15 mouse cellular contexts compared by ENCODE assay signal in the genomic region with DNA sequence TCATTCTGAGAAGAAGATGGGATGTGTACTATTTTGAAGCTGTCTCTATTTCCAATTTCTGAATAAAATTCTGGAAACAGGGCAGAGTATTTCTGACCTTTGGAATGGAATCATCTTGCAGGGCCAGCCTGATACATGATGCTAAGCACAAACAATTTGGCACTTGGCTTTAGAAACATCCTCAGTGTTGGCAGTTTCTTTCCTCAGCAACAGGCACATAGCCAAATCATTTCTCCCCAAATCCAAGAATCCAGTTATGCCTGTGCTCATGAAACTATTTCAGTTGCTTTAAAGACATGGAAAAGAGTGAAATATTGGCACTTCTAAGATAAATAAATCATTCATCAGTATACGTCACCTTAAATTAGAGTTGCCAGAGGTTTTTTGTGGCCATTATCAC. TPM values are rescaled to one million over a fixed set of nuclear protein-coding genes. Genes with fewer than 3 reads are reported as not detected.
DNase-seq lines count a peak whose midpoint lies in the region; ATAC-seq lines count a peak whose summit lies in the region.
"Had no signal": no experiment of that assay in that cellular context is flagged by ENCODE, and none has a peak within 500 bp of the region (broad histone marks: within the 10 kb centered on the region; RNA-seq: fewer than 3 reads in every experiment).

No protein-coding gene starts in this region.

- H3K4me2 ChIP-seq in kidney, embryonic 14.5 days (replicated peaks; ENCODE audit: low read depth, low read length): no peak overlapping the region
- H3K4me2 ChIP-seq: hindbrain, embryonic 13.5 days; liver, embryonic 13.5 days; midbrain, embryonic 15.5 days had no signal

- WGBS in kidney, embryonic 14.5 days: 92% methylated on average over 1 of the region's 1 CpGs

- H3K9ac ChIP-seq in kidney, embryonic 14.5 days (ENCODE audit: low read depth, low read length): no peak overlapping the region
- H3K9ac ChIP-seq: hindbrain, embryonic 13.5 days; liver, embryonic 13.5 days; midbrain, embryonic 15.5 days had no signal

- no peaks in the 10 kb centered on the region for H3K36me3 ChIP-seq in kidney, embryonic 14.5 days (ENCODE audit: control insufficient read depth, insufficient read depth, low read length)
- H3K36me3 ChIP-seq: hindbrain, embryonic 13.5 days; midbrain, embryonic 15.5 days had no signal

- no peak overlapping the region for H3K4me3 ChIP-seq in kidney, embryonic 14.5 days (ENCODE audit: low read length)
- H3K4me3 ChIP-seq: heart, adult 2 months; hindbrain, embryonic 13.5 days; liver, embryonic 13.5 days; midbrain, embryonic 15.5 days had no signal

- ATAC-seq in kidney, embryonic 14.5 days (ENCODE audit: low FRiP score, low TSS enrichment): no peak
- ATAC-seq: CD4-positive, CD25-positive, alpha-beta regulatory T cell, adult 4 months; intestine, postnatal 0 days; midbrain, embryonic 15.5 days had no signal

- no peak overlapping the region for H3K27ac ChIP-seq in kidney, embryonic 14.5 days (ENCODE audit: low read depth, low read length)
- H3K27ac ChIP-seq: heart, adult 2 months; hindbrain, embryonic 13.5 days; liver, embryonic 13.5 days; midbrain, embryonic 15.5 days had no signal

- H3K27me3 ChIP-seq in kidney, embryonic 14.5 days (ENCODE audit: control insufficient read depth, insufficient read depth, low read length): no peaks in the 10 kb centered on the region
- H3K27me3 ChIP-seq: hindbrain, embryonic 13.5 days; liver, embryonic 13.5 days; midbrain, embryonic 15.5 days had no signal

- peak; percentile 25 for DNase-seq in layer of hippocampus, adult 11-12 months (ENCODE audit: low spot score)
- DNase-seq in layer of hippocampus, postnatal 25 days (ENCODE audit: extremely low spot score in 1 of 2, low spot score in 1 of 2): no peak
- peak; percentile 40 to 43 for DNase-seq in right cerebral cortex, postnatal 10 days (ENCODE audit: low spot score in 2 of 2)
- no peak for DNase-seq in right cerebral cortex, postnatal 25 days
- peak; percentile 37 for DNase-seq in cerebellum, adult 9-11 months
- no peak for DNase-seq in embryo, embryonic 9.5 days (ENCODE audit: extremely low spot score)
- DNase-seq: adrenal gland, postnatal 10 days; heart, adult 2 months; kidney, postnatal 14 days; liver, embryonic 13.5 days had no signal

- no peaks in the 10 kb centered on the region for H3K9me3 ChIP-seq in kidney, embryonic 14.5 days (ENCODE audit: control insufficient read depth, low read length)
- H3K9me3 ChIP-seq: hindbrain, embryonic 13.5 days; liver, embryonic 13.5 days; midbrain, embryonic 15.5 days had no signal

- no peaks in the 10 kb centered on the region for H3K4me1 ChIP-seq in kidney, embryonic 14.5 days (ENCODE audit: control insufficient read depth, insufficient read depth, low read length)
- H3K4me1 ChIP-seq: hindbrain, embryonic 13.5 days; liver, embryonic 13.5 days; midbrain, embryonic 15.5 days had no signal

RNA-seq across cellular contexts. Expression of a gene that starts 57.8 kb away (rescaled TPM):
- total RNA-seq in layer of hippocampus, postnatal 25 days (2021): 100 to 1,000 TPM; 565 to 605 TPM
- 15.5 and 17.2 TPM in 2 replicates for polyA plus RNA-seq in kidney, embryonic 14.5 days (2014; fragmentation: Nextera tagmentation; extraction: Ambion mirVana)
- polyA plus RNA-seq: CD4-positive, CD25-positive, alpha-beta regulatory T cell, adult 4 months had no signal

Comparison
In these comparisons a context has a peak if more than half of its experiments do, and no peak if none do; other contexts are left out.
1. DNase-seq: peak in layer of hippocampus, adult 11-12 months (single experiment), right cerebral cortex, postnatal 10 days (2 of 2) and cerebellum, adult 9-11 months (single experiment); none in layer of hippocampus, postnatal 25 days (0 of 2), right cerebral cortex, postnatal 25 days (single experiment) and embryo, embryonic 9.5 days (single experiment).